Comparison of ENCODE assay signal across 8 mouse cellular contexts in genomic region chr5:137641054-137641453, GRCm38 (mm10). TPM values are rescaled to one million over a fixed set of nuclear protein-coding genes. Genes with fewer than 3 reads are reported as not detected.
DNase-seq lines count a peak whose midpoint lies in the region; ATAC-seq and TF ChIP-seq lines count a peak whose summit lies in the region.

TSS of gene Sap25 (plus strand) at chr5:137641334.

- H3K36me3 ChIP-seq in heart, postnatal 0 days (replicated peaks; ENCODE audit: control insufficient read depth, insufficient read depth, low read length) = peaks cover 61% of the 10 kb centered on the region
- H3K36me3 ChIP-seq in heart, embryonic 11.5 days (ENCODE audit: control insufficient read depth, insufficient read depth, low read length) = peaks cover 34% of the 10 kb centered on the region
- H3K36me3 ChIP-seq in lung, embryonic 16.5 days (ENCODE audit: control insufficient read depth, insufficient read depth, low read length) = peaks cover 45% of the 10 kb centered on the region

- no peaks in the 10 kb centered on the region for H3K9me3 ChIP-seq in heart, postnatal 0 days (replicated peaks; ENCODE audit: control insufficient read depth, low read length)
- H3K9me3 ChIP-seq in heart, embryonic 11.5 days (replicated peaks; ENCODE audit: control insufficient read depth, low read length) = no peaks in the 10 kb centered on the region
- no peaks in the 10 kb centered on the region for H3K9me3 ChIP-seq in lung, embryonic 16.5 days (ENCODE audit: control insufficient read depth, low read length)

- peaks cover 24% of the 10 kb centered on the region for H3K27me3 ChIP-seq in heart, postnatal 0 days (ENCODE audit: control insufficient read depth, insufficient read depth, low read length)
- H3K27me3 ChIP-seq in heart, embryonic 11.5 days (ENCODE audit: control insufficient read depth, insufficient read depth, low read length) = peaks cover 31% of the 10 kb centered on the region
- H3K27me3 ChIP-seq in lung, embryonic 16.5 days (ENCODE audit: control insufficient read depth, insufficient read depth, low read depth, low read length) = peaks cover 20% of the 10 kb centered on the region

- TF ChIP-seq CTCF in heart, postnatal 0 days (IDR thresholded peaks at IDR 0.05; ENCODE audit: low read depth) = 0 out of 2 replicates have a peak, but pooled peaks have one; percentile 12
- TF ChIP-seq CTCF in brain, embryonic 14.5 days (IDR thresholded peaks at IDR 0.05; ENCODE audit: borderline replicate concordance, extremely low read depth, insufficient read depth, insufficient read length) = peak; percentile 24; the same call in 1 of the 2 replicates

- no peak for DNase-seq in heart, postnatal 0 days (ENCODE audit: low spot score)
- DNase-seq in brain, embryonic 14.5 days (ENCODE audit: low read depth) = no peak
- peak; percentile 57 for DNase-seq in thymus, postnatal 0 days (ENCODE audit: low spot score)
- no peak for DNase-seq in c-Kit-positive CD71-positive TER-119-positive erythroid progenitor cells, embryonic 14.5 days (ENCODE audit: low spot score)
- DNase-seq in Muller cell, postnatal 12 days (ENCODE audit: inconsistent ontology term) = no peak

- no peak for TF ChIP-seq POLR2A in brain, embryonic 14.5 days (IDR thresholded peaks at IDR 0.05; ENCODE audit: borderline replicate concordance, extremely low read depth, insufficient read depth, insufficient read length, poor library complexity, severe bottlenecking)

- 83% methylated on average over 19 of the region's 19 CpGs for WGBS in heart, postnatal 0 days
- 82% methylated on average over 19 of the region's 19 CpGs for WGBS in heart, embryonic 11.5 days (ENCODE audit: insufficient replicate concordance)
- 82% methylated on average over 19 of the region's 19 CpGs for WGBS in lung, embryonic 16.5 days

- TF ChIP-seq EP300 in heart, postnatal 0 days (IDR thresholded peaks at IDR 0.05; ENCODE audit: low read depth) = no peak

- H3K4me3 ChIP-seq in heart, postnatal 0 days (ENCODE audit: low read depth, low read length) = no peak within 1 kb of the TSS
- H3K4me3 ChIP-seq in heart, embryonic 11.5 days (ENCODE audit: low read depth, low read length) = no peak within 1 kb of the TSS
- H3K4me3 ChIP-seq in lung, embryonic 16.5 days (ENCODE audit: low read length) = no peak within 1 kb of the TSS

- no peak within 1 kb of the TSS for H3K9ac ChIP-seq in heart, postnatal 0 days (replicated peaks; ENCODE audit: low read depth, low read length)
- H3K9ac ChIP-seq in heart, embryonic 11.5 days (ENCODE audit: low read depth, low read length) = no peak within 1 kb of the TSS
- H3K9ac ChIP-seq in lung, embryonic 16.5 days (ENCODE audit: low read length) = no peak within 1 kb of the TSS

- H3K27ac ChIP-seq in heart, postnatal 0 days (ENCODE audit: low read depth) = no peak within 1 kb of the TSS
- H3K27ac ChIP-seq in heart, embryonic 11.5 days (ENCODE audit: low read depth, low read length) = no peak within 1 kb of the TSS
- no peak within 1 kb of the TSS for H3K27ac ChIP-seq in lung, embryonic 16.5 days (ENCODE audit: low read length)

- no peak within 1 kb of the TSS for H3K4me2 ChIP-seq in heart, postnatal 0 days (ENCODE audit: low read depth, low read length)
- no peak within 1 kb of the TSS for H3K4me2 ChIP-seq in heart, embryonic 11.5 days
- no peak within 1 kb of the TSS for H3K4me2 ChIP-seq in lung, embryonic 16.5 days (ENCODE audit: low read depth, low read length)

- no peaks in the 10 kb centered on the region for H3K4me1 ChIP-seq in heart, postnatal 0 days (ENCODE audit: control insufficient read depth, insufficient read depth)
- peaks cover 17% of the 10 kb centered on the region for H3K4me1 ChIP-seq in heart, embryonic 11.5 days (ENCODE audit: control insufficient read depth, insufficient read depth, low read length)
- peaks cover 8% of the 10 kb centered on the region for H3K4me1 ChIP-seq in lung, embryonic 16.5 days (replicated peaks; ENCODE audit: control insufficient read depth, insufficient read depth, low read length)

- ATAC-seq in heart, postnatal 0 days (ENCODE audit: insufficient read depth, low read depth) = no peak
- ATAC-seq in heart, embryonic 11.5 days (replicated peaks; ENCODE audit: insufficient number of reproducible peaks, low FRiP score, low TSS enrichment) = no peak
- peak; percentile 18 for ATAC-seq in CD4-positive, CD25-positive, alpha-beta regulatory T cell, adult 4 months
- no peak for ATAC-seq in lung, embryonic 16.5 days (ENCODE audit: low read depth)

RNA-seq across cellular contexts. Expression of gene Sap25, which starts in this region (rescaled TPM):
- total RNA-seq in heart, postnatal 0 days (2014; rRNA removed; ENCODE audit: low replicate concordance) = 10.4 TPM in 1 of 2 replicates, not detected in the other
- 1.5 and 2.8 TPM in 2 replicates for polyA plus RNA-seq in heart, postnatal 0 days (2015; fragmentation: Nextera tagmentation; extraction: Ambion mirVana)
- 3.9 and 5.6 TPM in 2 replicates for polyA plus RNA-seq in heart, embryonic 11.5 days (2014; fragmentation: Nextera tagmentation; extraction: Ambion mirVana)
- polyA plus RNA-seq in CD4-positive, CD25-positive, alpha-beta regulatory T cell, adult 4 months (2017; shearing (Covaris generic)) = 10 to 100 TPM; 43.0 to 46.6 TPM
- polyA plus RNA-seq in brain, embryonic 14.5 days (2012; rRNA removed) = 31.0 and 37.8 TPM in 2 replicates
- 9.7 and 12.4 TPM in 2 replicates for polyA plus RNA-seq in lung, embryonic 16.5 days (2015; fragmentation: Nextera tagmentation; extraction: Ambion mirVana)
- polyA plus RNA-seq in thymus, postnatal 0 days (2015; fragmentation: Nextera tagmentation; extraction: Ambion mirVana) = 30.0 and 32.9 TPM in 2 replicates
